Mouse (Mus musculus) thymus, adult 2 months (tissue): Measurements from ENCODE around the gene Smarca2.

ENCODE experiments used
- CTCF ChIP-seq: fragments of 200-500 bp; IDR thresholded peaks from 2 replicates; pipeline ENCODE4 v1.5.1; 2012; ENCODE audit warnings: mild to moderate bottlenecking, control low read depth, low read length, moderate library complexity, borderline replicate concordance; ENCODE audit not compliant: control insufficient read depth, poor library complexity, insufficient read depth; ENCODE audit errors: extremely low read depth
- POLR2A ChIP-seq: fragments of 200-500 bp; IDR thresholded peaks from 2 replicates; pipeline ENCODE4 v1.6.1; 2012; ENCODE audit warnings: mild to moderate bottlenecking, low read length, control low read depth, moderate library complexity; ENCODE audit not compliant: control insufficient read depth, poor library complexity, insufficient read depth; ENCODE audit errors: extremely low read depth

DNA sequence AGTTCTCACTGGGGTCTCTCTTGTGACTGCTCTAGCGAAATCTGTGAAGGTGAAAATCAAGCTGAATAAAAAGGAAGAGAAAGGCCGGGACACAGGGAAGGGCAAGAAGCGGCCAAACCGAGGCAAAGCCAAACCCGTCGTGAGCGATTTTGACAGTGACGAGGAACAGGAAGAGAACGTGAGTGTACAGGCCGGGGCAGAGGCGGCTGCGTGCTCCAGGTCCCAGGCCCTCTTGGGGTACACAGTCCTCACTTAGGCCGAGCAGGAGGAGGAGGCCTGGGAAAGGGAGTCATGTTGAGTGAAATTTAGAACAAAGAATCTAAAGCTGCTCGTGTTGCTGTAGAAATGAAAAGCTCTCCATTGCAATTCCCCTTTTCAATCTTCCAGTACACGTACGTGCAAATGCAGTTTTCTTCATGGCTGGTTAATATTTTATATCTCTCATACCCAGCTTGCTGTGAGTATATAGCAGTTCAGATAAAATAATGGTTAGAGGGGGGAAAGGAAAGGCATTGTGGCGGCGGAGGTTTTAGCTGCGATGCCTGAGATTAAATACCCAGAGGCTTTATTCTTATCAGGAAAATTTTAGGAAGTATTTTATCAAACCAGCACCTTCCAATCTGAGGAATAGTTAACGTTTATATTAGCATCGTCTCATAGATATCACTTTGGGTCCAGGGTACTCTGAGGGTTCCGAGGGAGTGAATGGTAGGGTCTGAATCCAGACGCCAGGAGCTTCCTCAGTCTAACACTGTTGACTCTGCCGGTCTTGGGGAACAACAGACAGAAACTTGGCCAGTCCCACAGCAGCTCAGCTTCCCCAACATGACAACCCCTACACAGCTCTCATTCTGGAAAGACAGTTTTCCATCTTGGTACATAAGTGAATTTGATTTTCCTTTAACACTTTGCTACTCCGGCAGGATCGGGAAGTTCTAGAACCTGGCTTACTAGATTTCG is 171.5 kb downstream of the Smarca2 start:
- no peak for TF ChIP-seq CTCF
- no peak for TF ChIP-seq POLR2A
